Mouse (Mus musculus) neural tube, embryonic 10.5 days (tissue): ENCODE measurements around the gene Rps5.
A peak's percentile ranks its signal among the peaks of the same experiment; 100 is the strongest.
"Not testable (repeated sequence)": the region's sequence is repeated elsewhere in the genome, so short reads cannot be mapped to it uniquely, and the experiment has no call there.

Source experiments
- DNase-seq: peaks from one replicate; pipeline ENCODE4 v3.0.0-alpha.2; 2017; ENCODE audit warnings: low spot score; ENCODE audit errors: extremely low spot score

The Rps5 gene

DNA sequence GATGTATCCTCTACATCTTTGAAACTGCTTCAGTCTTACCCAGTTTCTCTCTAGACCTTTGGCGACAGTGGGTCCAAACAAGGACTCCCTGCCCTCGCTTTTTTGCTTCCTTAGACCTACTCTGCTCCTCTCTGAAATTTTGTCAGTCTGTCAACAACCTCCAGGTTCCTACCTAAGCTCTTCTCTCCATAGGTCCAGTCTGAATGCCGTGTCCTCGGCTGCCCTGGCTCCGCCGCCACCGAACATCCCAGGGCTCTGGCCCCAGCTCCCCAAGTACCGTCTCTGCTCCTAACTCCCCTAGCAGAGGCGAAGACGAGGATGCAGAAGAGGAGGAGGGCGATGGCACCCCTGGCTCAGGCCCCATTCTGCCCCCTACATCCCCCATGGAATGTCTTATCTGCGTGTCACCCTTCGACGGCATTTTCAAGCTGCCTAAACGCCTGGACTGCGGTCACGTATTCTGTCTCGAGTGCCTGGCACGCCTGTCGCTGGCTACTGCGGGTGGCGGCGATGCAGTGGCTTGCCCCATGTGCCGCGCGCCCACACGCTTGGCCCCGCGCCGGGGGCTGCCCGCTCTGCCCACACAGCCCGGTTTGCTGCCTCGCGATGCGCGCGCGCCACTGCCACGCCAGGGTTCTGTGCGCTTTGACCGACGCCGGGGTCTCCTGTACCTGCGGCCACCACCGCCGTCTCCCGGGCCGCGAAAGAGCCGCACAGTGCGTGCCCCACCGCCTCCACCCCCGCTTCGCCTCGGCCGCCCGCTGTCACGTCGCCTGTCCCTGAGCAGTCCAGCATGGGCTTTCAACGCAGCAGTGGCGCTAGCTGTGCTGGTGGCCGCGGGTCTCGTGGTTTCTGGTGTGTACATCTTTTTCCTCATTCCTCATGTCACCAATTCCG, 5.9 kb downstream of the Rps5 start:
- DNase-seq = peak; percentile 59

DNA sequence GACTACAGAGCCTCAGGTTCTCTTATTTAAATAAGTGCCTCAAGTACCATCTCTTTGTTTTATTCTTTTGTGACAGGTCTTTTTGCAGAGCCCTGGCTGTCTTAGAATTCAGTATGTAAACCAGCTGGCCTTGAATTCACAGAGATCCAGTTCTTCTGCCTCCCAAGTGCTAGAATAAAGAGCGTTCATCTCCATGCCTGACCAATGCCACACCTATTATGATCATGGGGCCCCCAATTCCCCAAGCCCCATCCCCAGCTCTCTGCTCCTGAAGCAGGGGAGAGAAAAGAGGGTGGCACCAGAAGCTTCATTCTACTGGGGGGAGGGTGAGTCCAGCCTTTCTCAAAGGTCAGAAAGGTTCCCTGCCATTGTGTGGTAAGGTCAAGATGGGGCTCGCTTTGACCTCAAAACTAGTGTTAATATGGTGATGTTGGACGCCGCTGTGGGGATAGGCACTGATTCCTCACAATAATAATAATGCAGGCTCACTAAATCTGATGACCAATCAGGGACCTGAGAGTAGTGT, 11.6 kb downstream of the Rps5 start:
- DNase-seq = no peak

DNA sequence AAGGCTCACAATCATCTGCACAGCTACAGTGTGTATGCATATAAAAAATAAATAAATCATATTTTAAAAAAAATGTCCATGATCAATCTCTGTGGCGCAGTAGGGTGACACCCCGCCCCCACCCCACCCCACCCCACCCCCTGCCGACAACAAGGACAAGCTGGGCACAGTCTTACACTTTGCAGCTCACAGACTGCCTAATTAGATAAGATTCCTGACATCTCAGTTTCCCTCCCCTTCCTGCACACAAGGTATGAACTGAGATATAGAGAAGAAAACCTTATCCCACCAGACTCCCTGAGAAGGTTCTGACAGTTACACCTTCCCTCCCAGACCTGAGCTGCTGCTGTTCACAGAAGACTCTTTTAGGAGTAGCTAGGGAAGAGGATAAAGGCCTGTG, 12.7 kb downstream of the Rps5 start:
- DNase-seq = no peak

DNA sequence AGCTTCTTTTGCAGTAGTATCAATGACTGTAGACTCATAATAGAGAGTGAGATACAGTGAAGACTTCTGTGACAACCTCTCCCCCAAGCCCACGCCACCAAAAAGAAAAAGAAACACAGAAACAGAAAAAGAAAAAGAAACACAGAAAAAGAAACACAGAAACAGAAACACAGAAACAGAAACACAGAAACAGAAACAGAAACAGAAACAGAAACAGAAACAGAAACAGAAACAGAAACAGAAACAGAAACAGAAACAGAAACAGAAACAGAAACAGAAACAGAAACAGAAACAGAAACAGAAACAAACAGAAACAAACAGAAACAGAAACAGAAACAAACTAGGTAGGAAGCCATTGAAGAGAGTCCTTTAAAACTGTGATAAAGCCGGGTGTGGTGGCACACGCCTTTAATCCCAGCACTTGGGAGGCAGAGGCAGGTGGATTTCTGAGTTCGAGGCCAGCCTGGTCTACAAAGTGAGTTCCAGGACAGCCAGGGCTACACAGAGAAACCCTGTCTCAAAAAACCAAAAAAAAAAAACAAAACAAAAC, 15.2 kb downstream of the Rps5 start:
- not testable (repeated sequence) for DNase-seq

DNA sequence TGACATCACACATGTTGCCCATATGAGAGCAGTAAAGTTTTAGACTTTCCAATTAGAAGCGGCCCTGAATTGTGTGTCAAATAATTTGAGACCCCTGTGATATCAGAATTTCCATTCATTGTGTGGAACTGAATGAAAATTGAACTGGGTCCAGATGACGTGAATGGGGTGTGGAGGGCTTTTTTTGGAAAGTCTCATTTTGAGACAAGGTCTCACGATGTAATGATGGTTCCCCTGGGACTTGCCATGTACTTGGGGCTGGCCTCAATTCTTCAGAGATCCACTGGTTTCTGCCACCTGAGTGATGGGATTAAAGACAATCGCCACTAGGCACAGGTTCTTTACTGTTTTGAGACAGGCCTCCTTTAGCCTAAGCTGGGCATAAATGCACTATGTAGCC, 18.5 kb downstream of the Rps5 start:
- no peak for DNase-seq

DNA sequence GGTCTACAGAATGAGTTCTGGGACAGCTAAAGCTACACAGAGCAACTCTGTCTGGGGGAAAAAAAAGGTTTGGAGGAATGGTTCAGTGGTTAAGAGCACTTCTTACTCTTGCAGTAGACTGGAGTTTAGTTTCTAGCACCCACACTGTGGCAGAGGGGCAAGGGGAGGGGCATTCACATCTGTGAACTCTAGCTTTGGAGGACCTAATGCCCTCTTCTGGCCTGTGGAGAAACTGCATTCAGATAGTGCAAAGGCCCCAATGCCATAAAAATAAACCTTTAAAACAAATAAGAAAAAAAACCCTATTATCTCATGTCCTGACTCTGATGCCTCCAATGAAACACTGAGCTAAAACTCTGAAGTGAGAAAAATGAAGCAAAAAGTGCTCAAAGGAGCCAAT, 21.4 kb downstream of the Rps5 start:
- DNase-seq = no peak

- DNase-seq = peak; percentile 93
Measured at GRCm38 (mm10) chr7:12949032-12949871, 27.2 kb downstream of the Rps5 start.

DNA sequence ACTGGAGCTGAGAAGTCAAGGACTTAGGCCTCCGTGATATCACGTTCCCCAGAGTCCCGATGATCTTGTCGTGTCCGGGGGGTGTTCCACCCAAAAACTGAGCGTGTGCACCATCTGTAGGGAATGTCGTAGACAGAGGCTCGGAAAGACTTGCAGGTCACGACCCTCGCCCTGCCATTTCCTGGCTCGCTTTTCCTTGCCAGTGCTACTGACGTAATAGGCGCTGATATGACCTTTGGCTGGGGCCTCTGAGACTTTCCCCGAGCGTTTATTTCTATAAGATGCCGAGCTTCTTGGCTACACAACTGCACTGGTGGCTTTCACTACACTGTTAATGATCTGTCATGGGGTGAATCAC, 27.8 kb downstream of the Rps5 start:
- DNase-seq = no peak

- no peak for DNase-seq
Measured at GRCm38 (mm10) chr7:12954896-12955295, 32.8 kb downstream of the Rps5 start.

- DNase-seq = no peak
Measured at GRCm38 (mm10) chr7:12957511-12957910, 35.4 kb downstream of the Rps5 start.

GRCm38 (mm10) chr7:12958948-12959347, 36.9 kb downstream of the Rps5 start:
- no peak for DNase-seq

DNA sequence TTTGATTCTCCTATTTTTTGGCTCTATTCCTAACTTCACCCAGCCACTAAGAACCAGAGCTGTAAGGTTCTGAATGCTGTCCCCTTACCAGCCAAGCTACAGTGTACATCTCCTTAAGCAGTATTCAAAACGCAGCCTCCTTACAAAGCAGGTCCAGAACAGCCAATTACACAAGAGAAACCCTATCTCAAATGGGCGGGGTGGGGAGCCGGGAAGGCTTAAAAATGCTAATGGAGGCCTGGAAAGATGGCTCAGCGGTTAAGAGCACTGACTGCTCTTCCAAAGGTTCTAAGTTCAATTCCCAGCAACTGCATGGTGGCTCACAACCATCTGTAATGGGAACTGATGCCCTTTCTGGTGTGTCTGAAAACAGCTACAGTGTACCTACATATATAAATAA, 37.6 kb downstream of the Rps5 start:
- no peak for DNase-seq

GRCm38 (mm10) chr7:12961511-12962141, 39.5 kb downstream of the Rps5 start:
- peak; percentile 65 for DNase-seq

- DNase-seq = peak; percentile 82
Measured at GRCm38 (mm10) chr7:12965678-12966091, 43.6 kb downstream of the Rps5 start, which contains the start of gene Zfp324. TSS of gene Zfp324 (plus strand) at chr7:12965838.

GRCm38 (mm10) chr7:12966104-12966845, 44.2 kb downstream of the Rps5 start:
- DNase-seq = peak; percentile 63

DNA sequence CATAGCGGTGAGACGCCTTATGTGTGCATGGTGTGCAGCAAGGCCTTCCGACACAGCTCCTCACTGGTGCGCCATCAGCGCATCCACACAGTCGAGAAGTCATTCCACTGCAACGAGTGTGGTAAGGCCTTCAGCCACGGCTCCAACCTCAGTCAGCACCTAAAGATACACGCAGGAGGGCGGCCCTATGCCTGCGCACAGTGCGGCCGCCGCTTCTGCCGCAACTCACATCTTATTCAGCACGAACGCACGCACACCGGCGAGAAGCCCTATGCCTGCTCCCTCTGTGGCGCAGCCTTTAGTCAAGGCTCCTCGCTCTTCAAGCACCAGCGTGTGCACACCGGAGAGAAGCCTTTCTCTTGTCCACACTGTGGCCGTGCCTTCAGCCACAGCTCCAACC, 48.8 kb downstream of the Rps5 start:
- DNase-seq = no peak
